Mouse (Mus musculus): Measurements from ENCODE around the gene Gk5. TPM values are rescaled to one million over a fixed set of nuclear protein-coding genes. Genes with fewer than 3 reads are reported as not detected.
"Not testable (repeated sequence)": the region's sequence is repeated elsewhere in the genome, so short reads cannot be mapped to it uniquely, and the experiment has no call there.

Gk5 gene
- 1.9 and 2.5 TPM in 2 replicates for polyA plus RNA-seq (2015; fragmentation: Nextera tagmentation; extraction: Ambion mirVana)

- Histone ChIP-seq H3K4me1 (peaks cover 7% of the 10 kb centered on the region), H3K4me3 (peak within 1 kb of the TSS; percentile 87), H3K9ac (replicated peaks) (peak within 1 kb of the TSS; percentile 68), H3K27me3 (no peaks in the 10 kb centered on the region), H3K4me2 (replicated peaks) (peak within 1 kb of the TSS; percentile 76), H3K9me3 (no peaks in the 10 kb centered on the region), H3K27ac (replicated peaks) (0 out of 2 replicates have a peak within 1 kb of the TSS, but pooled peaks have one; percentile 18), H3K36me3 (no peaks in the 10 kb centered on the region)
- WGBS = under 1% methylated on average over 76 of the region's 76 CpGs
- peak; percentile 96 for ATAC-seq (replicated peaks)
Measured at GRCm38 (mm10) chr9:96118861-96119772, at the start of gene Gk5. Gk5 (plus strand) TSS chr9:96119362.

GRCm38 (mm10) chr9:96078752-96079315 is 40.3 kb upstream of the Gk5 start:
- no peak overlapping the region for H3K9ac ChIP-seq (replicated peaks)
- WGBS = 95% methylated on average over 13 of the region's 13 CpGs
- H3K27me3 ChIP-seq = no peaks in the 10 kb centered on the region
- H3K4me3 ChIP-seq = no peak overlapping the region
- ATAC-seq (replicated peaks) = no peak
- no peaks in the 10 kb centered on the region for H3K36me3 ChIP-seq
- H3K9me3 ChIP-seq = no peaks in the 10 kb centered on the region
- H3K4me1 ChIP-seq = no peaks in the 10 kb centered on the region
- H3K27ac ChIP-seq (replicated peaks) = no peak overlapping the region
- H3K4me2 ChIP-seq (replicated peaks) = no peak overlapping the region

- WGBS = 88% methylated on average over 6 of the region's 6 CpGs
- no peak overlapping the region for H3K4me2 ChIP-seq (replicated peaks)
- H3K9ac ChIP-seq (replicated peaks) = no peak overlapping the region
- no peaks in the 10 kb centered on the region for H3K36me3 ChIP-seq
- H3K27me3 ChIP-seq = no peaks in the 10 kb centered on the region
- no peak overlapping the region for H3K4me3 ChIP-seq
- H3K27ac ChIP-seq (replicated peaks) = no peak overlapping the region
- no peak for ATAC-seq (replicated peaks)
- no peaks in the 10 kb centered on the region for H3K4me1 ChIP-seq
- no peaks in the 10 kb centered on the region for H3K9me3 ChIP-seq
Measured at GRCm38 (mm10) chr9:96085293-96085692, 33.9 kb upstream of the Gk5 start.

- Histone ChIP-seq H3K4me3 (no peak overlapping the region), H3K9me3 (no peaks in the 10 kb centered on the region), H3K27me3 (no peaks in the 10 kb centered on the region), H3K4me2 (replicated peaks) (no peak overlapping the region), H3K27ac (replicated peaks) (no peak overlapping the region), H3K4me1 (no peaks in the 10 kb centered on the region), H3K9ac (replicated peaks) (no peak overlapping the region), H3K36me3 (no peaks in the 10 kb centered on the region)
- 78% methylated on average over 2 of the region's 2 CpGs for WGBS
- no peak for ATAC-seq (replicated peaks)
Measured at GRCm38 (mm10) chr9:96087671-96088070, 31.5 kb upstream of the Gk5 start.

GRCm38 (mm10) chr9:96088456-96088855 is 30.7 kb upstream of the Gk5 start:
- H3K36me3 ChIP-seq; H3K4me3 ChIP-seq; H3K9me3 ChIP-seq; ATAC-seq (replicated peaks); H3K27ac ChIP-seq (replicated peaks); H3K9ac ChIP-seq (replicated peaks); H3K4me1 ChIP-seq; H3K27me3 ChIP-seq; H3K4me2 ChIP-seq (replicated peaks): not testable (repeated sequence)
- 74% methylated on average over 3 of the region's 3 CpGs for WGBS

- not testable (repeated sequence) for ATAC-seq (replicated peaks); H3K27ac ChIP-seq (replicated peaks); H3K9ac ChIP-seq (replicated peaks); H3K36me3 ChIP-seq; H3K4me3 ChIP-seq; H3K4me1 ChIP-seq; H3K4me2 ChIP-seq (replicated peaks); H3K27me3 ChIP-seq; H3K9me3 ChIP-seq
- WGBS = 90% methylated on average over 10 of the region's 10 CpGs
Measured at GRCm38 (mm10) chr9:96092637-96093036, 26.5 kb upstream of the Gk5 start.

GRCm38 (mm10) chr9:96093221-96093620 is 25.9 kb upstream of the Gk5 start:
- H3K4me2 ChIP-seq (replicated peaks) = no peak overlapping the region
- no peaks in the 10 kb centered on the region for H3K9me3 ChIP-seq
- H3K27me3 ChIP-seq = no peaks in the 10 kb centered on the region
- no peak overlapping the region for H3K9ac ChIP-seq (replicated peaks)
- 100% methylated on average over 1 of the region's 1 CpGs for WGBS
- no peaks in the 10 kb centered on the region for H3K4me1 ChIP-seq
- no peak overlapping the region for H3K4me3 ChIP-seq
- H3K27ac ChIP-seq (replicated peaks) = no peak overlapping the region
- no peaks in the 10 kb centered on the region for H3K36me3 ChIP-seq
- ATAC-seq (replicated peaks) = no peak

- H3K4me1 ChIP-seq = no peaks in the 10 kb centered on the region
- no peak overlapping the region for H3K4me2 ChIP-seq (replicated peaks)
- WGBS = 55% methylated on average over 1 of the region's 1 CpGs
- H3K4me3 ChIP-seq = no peak overlapping the region
- H3K36me3 ChIP-seq = no peaks in the 10 kb centered on the region
- H3K27ac ChIP-seq (replicated peaks) = no peak overlapping the region
- H3K27me3 ChIP-seq = no peaks in the 10 kb centered on the region
- 0 out of 2 replicates have a peak, but pooled peaks cover 3% of the 10 kb centered on the region for H3K9me3 ChIP-seq
- ATAC-seq (replicated peaks) = no peak
- H3K9ac ChIP-seq (replicated peaks) = no peak overlapping the region
Measured at GRCm38 (mm10) chr9:96094341-96094740, 24.8 kb upstream of the Gk5 start.

GRCm38 (mm10) chr9:96095192-96095591 is 24.0 kb upstream of the Gk5 start:
- Histone ChIP-seq H3K4me3 (no peak overlapping the region), H3K9me3 (0 out of 2 replicates have a peak, but pooled peaks cover 4% of the 10 kb centered on the region), H3K27me3 (no peaks in the 10 kb centered on the region), H3K9ac (replicated peaks) (no peak overlapping the region), H3K27ac (replicated peaks) (no peak overlapping the region), H3K4me2 (replicated peaks) (no peak overlapping the region), H3K4me1 (no peaks in the 10 kb centered on the region), H3K36me3 (no peaks in the 10 kb centered on the region)
- no peak for ATAC-seq (replicated peaks)
- 79% methylated on average over 1 of the region's 1 CpGs for whole genome bisulfite sequencing

- Histone ChIP-seq H3K9me3 (0 out of 2 replicates have a peak, but pooled peaks cover 4% of the 10 kb centered on the region), H3K4me1 (no peaks in the 10 kb centered on the region), H3K27me3 (no peaks in the 10 kb centered on the region), H3K4me2 (replicated peaks) (no peak overlapping the region), H3K36me3 (no peaks in the 10 kb centered on the region), H3K27ac (replicated peaks) (no peak overlapping the region), H3K4me3 (no peak overlapping the region), H3K9ac (replicated peaks) (no peak overlapping the region)
- no peak for ATAC-seq (replicated peaks)
- WGBS = 87% methylated on average over 8 of the region's 8 CpGs
Measured at GRCm38 (mm10) chr9:96102846-96103245, 16.3 kb upstream of the Gk5 start.

- no peaks in the 10 kb centered on the region for H3K27me3 ChIP-seq
- WGBS = 90% methylated on average over 3 of the region's 3 CpGs
- ATAC-seq (replicated peaks) = no peak
Measured at GRCm38 (mm10) chr9:96112879-96113361, 6.2 kb upstream of the Gk5 start.

GRCm38 (mm10) chr9:96116801-96117200 is 2.4 kb upstream of the Gk5 start:
- Histone ChIP-seq H3K9me3 (no peaks in the 10 kb centered on the region), H3K4me1 (peaks cover 7% of the 10 kb centered on the region), H3K27ac (replicated peaks) (no peak overlapping the region), H3K4me2 (replicated peaks) (no peak overlapping the region), H3K9ac (replicated peaks) (no peak overlapping the region), H3K4me3 (no peak overlapping the region), H3K36me3 (no peaks in the 10 kb centered on the region), H3K27me3 (no peaks in the 10 kb centered on the region)
- WGBS = 92% methylated on average over 6 of the region's 6 CpGs
- no peak for ATAC-seq (replicated peaks)

More at GRCm38 (mm10) chr9:96112879-96113361, 6.2 kb upstream of the Gk5 start:
- no peaks in the 10 kb centered on the region for H3K36me3 ChIP-seq
- H3K4me1 ChIP-seq = no peaks in the 10 kb centered on the region
- H3K9ac ChIP-seq (replicated peaks) = no peak overlapping the region
- no peak overlapping the region for H3K27ac ChIP-seq (replicated peaks)
- H3K4me3 ChIP-seq = no peak overlapping the region
- no peak overlapping the region for H3K4me2 ChIP-seq (replicated peaks)
- no peaks in the 10 kb centered on the region for H3K9me3 ChIP-seq

Measured in forebrain, embryonic 15.5 days (tissue).